ENCODE assay signal across 7 mouse cellular contexts in the genomic region with DNA sequence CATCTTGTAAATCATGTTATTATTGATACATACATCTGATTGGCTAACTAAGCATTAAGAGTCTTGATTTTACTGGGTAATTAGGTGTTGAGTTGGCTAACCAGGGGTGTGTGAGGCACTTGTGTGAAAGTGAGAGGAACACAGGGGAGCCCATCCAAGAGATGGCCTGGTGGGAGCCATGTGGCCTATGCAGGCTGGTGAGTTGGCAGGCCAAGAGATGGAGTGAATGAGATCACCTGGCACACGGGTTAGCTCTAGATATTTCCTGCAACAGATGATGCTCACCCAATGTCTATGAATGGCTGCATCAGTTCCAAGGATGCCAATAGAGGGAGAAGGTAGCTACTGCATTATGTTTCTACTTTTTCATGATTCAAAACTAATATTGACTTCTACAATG.
"Had no signal": no experiment of that assay in that cellular context is flagged by ENCODE, and none has a peak within 500 bp of the region (broad histone marks: within the 10 kb centered on the region; RNA-seq: fewer than 3 reads in every experiment).

No protein-coding gene starts in this region.

- DNase-seq: kidney, postnatal 14 days; lung, adult 2 months; lung, postnatal 10 days; lung, postnatal 4 days; right cerebral cortex, postnatal 14 days; thymus, adult 2 months; thymus, postnatal 25 days had no signal
